Mouse (Mus musculus): ENCODE data around the gene Maged1. TPM values are rescaled to one million over a fixed set of nuclear protein-coding genes. Genes with fewer than 3 reads are reported as not detected.

Maged1 gene
- 419 TPM for polyA plus RNA-seq (2015; fragmentation: Illumina TruSeq; extraction: RNeasy Lipid Tissue Mini Kit (QIAGEN cat#74804); ENCODE audit: low read depth, low replicate concordance)

GRCm38 (mm10) chrX:94541918-94542355, at the start of gene Maged1:
Gene Maged1, minus strand, starts transcription at chrX:94542143.

Other genes with a start within 250 kb of the Maged1 start
- not detected for gene Fam90a1b, start 175.4 kb downstream of the Maged1 start, polyA plus RNA-seq (2015; fragmentation: Illumina TruSeq; extraction: RNeasy Lipid Tissue Mini Kit (QIAGEN cat#74804); ENCODE audit: low read depth, low replicate concordance)
- 134 TPM for gene Apoo, start 175.0 kb downstream of the Maged1 start, polyA plus RNA-seq (2015; fragmentation: Illumina TruSeq; extraction: RNeasy Lipid Tissue Mini Kit (QIAGEN cat#74804); ENCODE audit: low read depth, low replicate concordance)
- gene Gspt2, start 93.9 kb upstream of the Maged1 start, polyA plus RNA-seq (2015; fragmentation: Illumina TruSeq; extraction: RNeasy Lipid Tissue Mini Kit (QIAGEN cat#74804); ENCODE audit: low read depth, low replicate concordance) = 31.5 TPM
- 12.8 TPM for gene Zxdb, start 182.4 kb upstream of the Maged1 start, polyA plus RNA-seq (2015; fragmentation: Illumina TruSeq; extraction: RNeasy Lipid Tissue Mini Kit (QIAGEN cat#74804); ENCODE audit: low read depth, low replicate concordance)